Mouse (Mus musculus) embryonic facial prominence, embryonic 15.5 days (tissue): ENCODE data around the gene Atp7a. TPM values are rescaled to one million over a fixed set of nuclear protein-coding genes. Genes with fewer than 3 reads are reported as not detected.

Experiments
- ATAC-seq: fragments of 200-750 bp; cut with Nextera tagmentation; 2 replicates; pipeline ENCODE4 v1.8.0; 2017; ENCODE audit warnings: low read depth, moderate TSS enrichment; ENCODE audit not compliant: insufficient number of reproducible peaks, low FRiP score, low TSS enrichment
- H3K27ac ChIP-seq: fragments of 300-500 bp; sonication (generic); replicated peaks from 2 replicates; pipeline ENCODE4 v1.5.1; 2015; ENCODE audit warnings: mild to moderate bottlenecking, inconsistent platforms
- H3K27me3 ChIP-seq: fragments of 300-500 bp; sonication (generic); 2 replicates; pipeline ENCODE4 v1.6.1; 2015; ENCODE audit warnings: inconsistent platforms
- H3K36me3 ChIP-seq: fragments of 300-500 bp; sonication (generic); 2 replicates; pipeline ENCODE4 v1.6.1; 2015; ENCODE audit warnings: mild to moderate bottlenecking, inconsistent platforms
- H3K4me1 ChIP-seq: fragments of 300-500 bp; sonication (generic); 2 replicates; pipeline ENCODE4 v1.6.1; 2015; ENCODE audit warnings: inconsistent platforms
- H3K4me2 ChIP-seq: fragments of 300-500 bp; sonication (generic); replicated peaks from 2 replicates; pipeline ENCODE4 v1.6.1; 2015; ENCODE audit warnings: mild to moderate bottlenecking, inconsistent platforms
- H3K4me3 ChIP-seq: fragments of 300-500 bp; sonication (generic); replicated peaks from 2 replicates; pipeline ENCODE4 v1.5.1; 2015; ENCODE audit warnings: mild to moderate bottlenecking, inconsistent platforms
- H3K9ac ChIP-seq: fragments of 300-500 bp; sonication (generic); 2 replicates; pipeline ENCODE4 v1.6.1; 2015; ENCODE audit warnings: inconsistent platforms
- H3K9me3 ChIP-seq: fragments of 300-500 bp; sonication (generic); replicated peaks from 2 replicates; pipeline ENCODE4 v1.6.1; 2016; ENCODE audit warnings: inconsistent platforms
- WGBS: fragments of 180-500 bp; shearing (Covaris S2); methylation state at CpG from one replicate; pipeline ENCODE4 v1.1.7; 2015; 5-methylcytosine and 5-hydroxymethylcytosine counted together
- polyA plus RNA-seq: library from polyadenylated mRNA; unstranded; fragments of >200 nt; fragmentation: Nextera tagmentation; extraction: Ambion mirVana; gene quantifications from 2 replicates; pipeline ENCODE4 v1.2.1, GENCODE M21; 2015

Atp7a gene
- polyA plus RNA-seq, 1 experiment from 2014 or later, result 21.2 TPM

DNA sequence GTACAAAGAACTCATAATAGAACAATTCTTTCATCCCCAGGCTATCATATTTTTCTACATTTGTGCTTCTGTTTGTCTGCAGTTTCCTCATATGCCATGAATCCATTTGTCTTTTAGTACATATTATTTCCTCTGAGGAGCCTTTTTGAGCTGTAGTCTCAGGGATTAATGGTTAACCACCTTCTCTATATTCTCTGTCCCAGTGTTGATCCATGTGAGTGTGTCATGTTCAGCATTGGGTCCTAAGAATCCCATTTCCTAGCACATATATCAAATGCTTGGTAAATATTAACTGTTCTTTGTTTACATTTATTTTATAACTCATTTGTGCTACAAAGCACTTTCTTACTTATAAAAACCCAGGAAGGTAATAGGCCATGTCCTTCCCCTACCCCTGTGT, 55.4 kb downstream of the Atp7a start:
- Histone ChIP-seq H3K4me3 (no peak overlapping the region), H3K27me3 (no peaks in the 10 kb centered on the region), H3K36me3 (peaks cover 4% of the 10 kb centered on the region; the same call in 1 of the 2 replicates), H3K27ac (no peak overlapping the region), H3K9me3 (no peaks in the 10 kb centered on the region), H3K9ac (no peak overlapping the region), H3K4me1 (no peaks in the 10 kb centered on the region), H3K4me2 (no peak overlapping the region)
- ATAC-seq, result no peak

DNA sequence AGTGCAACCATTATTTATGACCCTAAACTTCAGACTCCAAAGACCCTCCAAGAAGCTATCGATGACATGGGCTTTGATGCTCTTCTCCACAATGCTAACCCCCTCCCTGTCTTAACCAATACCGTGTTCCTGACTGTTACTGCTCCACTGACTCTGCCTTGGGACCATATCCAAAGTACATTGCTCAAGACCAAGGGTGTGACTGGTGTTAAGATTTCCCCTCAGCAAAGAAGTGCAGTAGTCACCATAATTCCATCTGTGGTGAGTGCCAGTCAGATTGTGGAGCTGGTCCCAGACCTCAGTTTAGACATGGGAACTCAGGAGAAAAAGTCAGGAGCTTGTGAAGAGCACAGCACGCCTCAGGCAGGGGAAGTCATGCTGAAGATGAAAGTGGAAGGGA, 58.1 kb downstream of the Atp7a start:
- Histone ChIP-seq H3K27ac (no peak overlapping the region), H3K27me3 (no peaks in the 10 kb centered on the region), H3K9ac (no peak overlapping the region), H3K4me2 (no peak overlapping the region), H3K9me3 (no peaks in the 10 kb centered on the region), H3K36me3 (peaks cover 4% of the 10 kb centered on the region; the same call in 1 of the 2 replicates), H3K4me3 (no peak overlapping the region), H3K4me1 (no peaks in the 10 kb centered on the region)
- ATAC-seq, result no peak
- WGBS, result 93% methylated on average over 3 of the region's 3 CpGs

DNA sequence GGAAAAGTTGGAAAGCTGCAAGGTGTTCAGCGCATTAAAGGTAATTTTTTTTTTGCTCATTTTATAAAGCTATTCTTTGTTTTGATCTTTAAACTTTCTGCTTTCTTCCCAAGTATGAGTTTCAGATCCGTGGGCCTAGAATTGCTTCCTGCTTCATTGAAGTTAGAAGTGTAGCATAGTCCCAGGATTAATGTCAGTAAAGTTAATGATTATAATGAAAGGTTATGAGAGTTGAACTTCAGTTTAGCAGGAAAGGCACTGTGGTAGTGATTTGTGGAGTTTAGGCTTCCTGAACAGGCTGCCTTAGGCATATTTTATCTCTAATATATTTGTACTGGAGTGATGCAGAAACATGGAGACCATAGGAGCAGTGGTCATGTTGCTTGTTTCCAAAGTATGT, 58.5 kb downstream of the Atp7a start:
- Histone ChIP-seq H3K4me3 (no peak overlapping the region), H3K9me3 (no peaks in the 10 kb centered on the region), H3K27me3 (no peaks in the 10 kb centered on the region), H3K36me3 (peaks cover 4% of the 10 kb centered on the region; the same call in 1 of the 2 replicates), H3K4me2 (no peak overlapping the region), H3K4me1 (no peaks in the 10 kb centered on the region), H3K27ac (no peak overlapping the region), H3K9ac (no peak overlapping the region)
- WGBS, result 89% methylated on average over 2 of the region's 2 CpGs
- no peak for ATAC-seq

DNA sequence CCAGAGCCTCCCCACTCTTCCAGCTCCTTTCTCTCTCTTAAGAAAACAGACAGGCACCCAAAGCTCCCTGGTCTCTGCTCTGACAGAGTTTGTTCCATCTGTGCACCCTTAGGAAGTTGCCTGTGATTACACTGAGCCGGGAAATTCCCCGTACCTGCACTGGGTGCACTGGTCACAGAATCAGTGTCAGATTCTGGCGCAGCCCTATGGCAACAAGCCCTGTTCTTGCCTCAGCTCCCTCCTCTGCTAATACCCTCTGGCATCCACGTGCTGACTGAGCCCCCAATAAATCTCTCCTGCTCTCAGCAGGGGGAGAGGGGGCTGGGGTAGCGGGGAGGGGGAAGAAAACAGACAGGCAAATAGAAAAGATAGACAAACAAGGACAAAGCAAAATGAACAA, 65.9 kb downstream of the Atp7a start:
- no peaks in the 10 kb centered on the region for H3K27me3 ChIP-seq
- 37% methylated on average over 4 of the region's 5 CpGs for WGBS
- H3K9me3 ChIP-seq, result no peaks in the 10 kb centered on the region
- no peak for ATAC-seq
- H3K4me1 ChIP-seq, result no peaks in the 10 kb centered on the region
- H3K36me3 ChIP-seq, result no peaks in the 10 kb centered on the region
- H3K27ac ChIP-seq, result no peak overlapping the region
- no peak overlapping the region for H3K9ac ChIP-seq
- no peak overlapping the region for H3K4me2 ChIP-seq
- H3K4me3 ChIP-seq, result no peak overlapping the region

DNA sequence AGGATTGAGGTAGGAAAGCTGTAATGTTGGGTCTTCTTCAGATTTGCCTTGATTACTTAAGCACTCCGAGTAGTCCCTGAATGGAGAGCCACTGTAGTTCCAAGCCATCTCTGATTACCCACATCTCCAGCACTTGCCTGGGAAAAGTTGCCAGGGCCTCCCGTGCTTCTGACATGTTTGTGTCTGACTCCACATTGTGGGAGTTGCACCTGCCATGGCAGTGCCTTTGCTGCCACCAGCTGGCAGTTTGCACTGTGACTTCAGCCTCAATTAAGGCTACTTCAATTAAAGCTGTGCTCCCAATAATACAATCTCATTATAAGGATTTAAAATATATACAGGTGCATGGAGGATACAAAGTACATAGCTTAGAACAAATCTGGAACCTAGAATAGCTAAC, 78.4 kb downstream of the Atp7a start:
- Histone ChIP-seq H3K4me3 (no peak overlapping the region), H3K27ac (no peak overlapping the region), H3K27me3 (no peaks in the 10 kb centered on the region), H3K4me1 (no peaks in the 10 kb centered on the region), H3K9me3 (no peaks in the 10 kb centered on the region), H3K36me3 (peaks cover 3% of the 10 kb centered on the region; the same call in 1 of the 2 replicates), H3K4me2 (no peak overlapping the region), H3K9ac (no peak overlapping the region)
- WGBS, result 49% methylated on average over 2 of the region's 2 CpGs
- no peak for ATAC-seq

DNA sequence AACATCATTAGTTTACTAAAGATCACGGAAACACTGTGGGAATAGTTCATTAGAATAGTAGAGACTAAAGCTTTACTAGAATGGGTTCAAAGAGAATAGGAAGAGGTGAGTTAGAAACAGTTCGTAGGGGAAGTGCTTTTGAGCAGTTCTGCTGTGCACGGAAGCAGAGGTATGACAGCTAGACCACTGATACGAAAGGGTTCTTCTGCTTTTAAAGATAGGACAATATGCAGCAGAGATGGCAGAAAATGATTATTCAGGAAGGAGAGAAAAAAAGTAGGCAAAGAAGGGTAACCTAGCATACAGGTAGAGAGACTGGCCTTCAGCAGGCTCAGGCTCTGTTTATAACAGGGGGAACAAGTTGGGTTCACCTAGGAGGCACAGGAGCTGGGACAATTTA, 86.8 kb downstream of the Atp7a start:
- Histone ChIP-seq H3K9me3 (no peaks in the 10 kb centered on the region), H3K4me3 (no peak overlapping the region), H3K27me3 (no peaks in the 10 kb centered on the region), H3K4me2 (no peak overlapping the region), H3K36me3 (peaks cover 3% of the 10 kb centered on the region; the same call in 1 of the 2 replicates), H3K27ac (no peak overlapping the region), H3K9ac (no peak overlapping the region), H3K4me1 (no peaks in the 10 kb centered on the region)
- 93% methylated on average over 4 of the region's 4 CpGs for WGBS
- ATAC-seq, result no peak

DNA sequence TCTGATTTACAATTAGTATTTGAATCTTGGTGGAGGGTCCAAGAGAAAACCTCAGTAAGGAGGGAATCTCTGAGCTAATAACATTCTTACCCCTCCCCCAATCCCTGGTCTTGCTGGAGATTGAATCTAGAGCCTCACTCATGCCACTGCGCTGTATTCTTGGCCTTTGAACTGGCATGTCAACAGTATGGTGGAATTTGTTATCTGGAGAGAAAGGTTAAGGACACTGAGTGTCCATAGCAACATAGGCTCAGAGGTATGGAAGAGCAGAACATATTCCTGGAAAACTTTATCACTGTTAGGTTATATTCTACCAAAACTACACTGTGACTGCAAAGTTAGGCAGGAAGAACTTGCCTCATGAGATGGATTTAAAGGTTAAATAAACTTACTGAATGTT, 87.6 kb downstream of the Atp7a start:
- Histone ChIP-seq H3K4me3 (no peak overlapping the region), H3K4me2 (no peak overlapping the region), H3K27me3 (no peaks in the 10 kb centered on the region), H3K27ac (no peak overlapping the region), H3K9me3 (no peaks in the 10 kb centered on the region), H3K4me1 (no peaks in the 10 kb centered on the region), H3K9ac (no peak overlapping the region), H3K36me3 (peaks cover 3% of the 10 kb centered on the region; the same call in 1 of the 2 replicates)
- 86% methylated on average over 1 of the region's 1 CpGs for WGBS
- no peak for ATAC-seq

DNA sequence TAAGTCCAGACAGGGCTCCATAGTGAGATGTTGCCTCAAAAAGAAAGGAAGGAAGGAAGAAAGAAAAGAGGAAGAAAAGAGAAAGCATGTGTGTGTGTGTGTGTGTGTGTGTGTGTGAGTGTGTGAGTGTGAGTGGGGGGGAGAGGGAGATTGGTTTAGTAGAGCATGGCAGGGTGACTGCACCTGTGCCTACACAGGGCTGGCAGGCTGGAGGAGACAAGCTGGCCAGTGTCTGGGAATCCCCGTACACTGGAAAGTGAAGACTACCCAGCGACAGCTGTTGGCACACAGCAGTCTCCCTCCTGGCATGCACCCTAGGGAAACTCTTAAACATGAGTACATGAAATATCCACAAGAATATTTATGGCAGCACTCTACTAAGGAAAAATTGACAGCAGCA, 95.7 kb downstream of the Atp7a start:
- no peaks in the 10 kb centered on the region for H3K36me3 ChIP-seq
- no peaks in the 10 kb centered on the region for H3K9me3 ChIP-seq
- H3K27me3 ChIP-seq, result no peaks in the 10 kb centered on the region
- no peak overlapping the region for H3K27ac ChIP-seq
- 87% methylated on average over 2 of the region's 2 CpGs for WGBS
- no peaks in the 10 kb centered on the region for H3K4me1 ChIP-seq
- no peak for ATAC-seq
- H3K4me2 ChIP-seq, result no peak overlapping the region
- no peak overlapping the region for H3K9ac ChIP-seq
- H3K4me3 ChIP-seq, result no peak overlapping the region

DNA sequence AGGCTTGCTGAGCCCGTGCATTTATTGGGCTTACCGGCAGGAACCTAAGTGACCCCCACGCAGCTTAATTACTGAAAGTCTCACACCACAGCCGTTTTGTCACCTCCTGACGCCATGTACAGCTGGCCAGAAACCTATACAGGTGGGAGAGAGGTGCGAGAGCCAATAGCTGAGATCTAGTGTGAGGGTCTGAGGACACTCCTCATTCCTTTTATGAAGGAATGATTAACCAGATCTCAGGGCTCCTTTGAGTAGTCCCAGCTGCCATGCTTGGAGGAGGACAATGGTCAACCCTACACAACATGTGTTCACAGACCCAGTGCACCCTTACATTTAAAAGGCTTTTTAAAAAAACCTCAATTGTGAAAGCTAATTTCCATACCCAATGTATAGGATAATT, 101.2 kb downstream of the Atp7a start:
- WGBS, result 84% methylated on average over 6 of the region's 6 CpGs
- H3K36me3 ChIP-seq, result no peaks in the 10 kb centered on the region
- no peaks in the 10 kb centered on the region for H3K4me1 ChIP-seq
- H3K9ac ChIP-seq, result no peak overlapping the region
- no peak overlapping the region for H3K27ac ChIP-seq
- no peak for ATAC-seq
- no peak overlapping the region for H3K4me3 ChIP-seq
- H3K27me3 ChIP-seq, result no peaks in the 10 kb centered on the region
- no peaks in the 10 kb centered on the region for H3K9me3 ChIP-seq
- no peak overlapping the region for H3K4me2 ChIP-seq

DNA sequence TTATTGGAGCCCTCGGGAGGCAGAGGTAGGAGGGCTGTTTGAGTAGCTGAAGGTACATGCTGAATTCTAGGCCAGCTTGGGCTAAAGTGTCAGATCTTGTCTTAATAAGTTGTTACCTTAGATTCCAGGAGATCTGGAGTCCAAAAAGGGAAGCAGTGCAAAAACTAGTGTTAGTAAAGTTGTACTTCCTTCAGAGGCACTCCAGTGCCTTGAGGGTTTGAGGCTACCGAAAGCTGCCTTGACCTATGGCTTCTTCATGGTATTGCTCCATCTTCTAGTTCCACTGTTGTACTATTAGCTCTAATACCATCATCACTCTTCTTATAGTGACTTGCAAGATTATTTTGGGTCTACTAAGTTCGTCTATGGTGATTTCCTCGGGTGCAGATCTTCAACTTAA, 102.8 kb downstream of the Atp7a start:
- no peaks in the 10 kb centered on the region for H3K36me3 ChIP-seq
- no peak overlapping the region for H3K4me3 ChIP-seq
- no peak overlapping the region for H3K4me2 ChIP-seq
- no peak overlapping the region for H3K9ac ChIP-seq
- ATAC-seq, result no peak
- WGBS, result 88% methylated on average over 4 of the region's 4 CpGs
- no peak overlapping the region for H3K27ac ChIP-seq
- H3K27me3 ChIP-seq, result no peaks in the 10 kb centered on the region
- no peaks in the 10 kb centered on the region for H3K9me3 ChIP-seq
- no peaks in the 10 kb centered on the region for H3K4me1 ChIP-seq

DNA sequence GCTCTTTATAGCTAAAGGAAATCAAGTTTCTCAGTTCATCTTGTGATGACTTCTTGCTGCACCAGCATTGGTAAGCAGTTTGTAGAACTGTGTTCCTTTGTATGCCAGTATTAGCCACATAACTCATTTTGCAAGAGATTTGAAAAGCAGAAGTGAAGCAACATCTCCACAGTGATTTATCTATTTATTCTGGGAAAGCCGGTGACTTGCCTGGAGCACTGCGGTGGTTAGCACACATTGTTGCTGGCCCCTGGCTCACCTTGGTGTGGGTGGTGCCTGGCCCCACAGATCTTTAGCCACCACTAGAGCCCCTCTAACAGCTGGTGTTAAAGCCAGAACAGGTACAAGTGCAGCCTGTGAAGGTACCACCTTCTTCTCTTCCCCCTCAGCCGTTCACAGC, 107.8 kb downstream of the Atp7a start:
- H3K4me1 ChIP-seq, result no peaks in the 10 kb centered on the region
- H3K27me3 ChIP-seq, result no peaks in the 10 kb centered on the region
- no peak overlapping the region for H3K4me2 ChIP-seq
- no peaks in the 10 kb centered on the region for H3K9me3 ChIP-seq
- H3K9ac ChIP-seq, result no peak overlapping the region
- WGBS, result 83% methylated on average over 3 of the region's 3 CpGs
- H3K4me3 ChIP-seq, result no peak overlapping the region
- H3K27ac ChIP-seq, result no peak overlapping the region
- ATAC-seq, result no peak
- no peaks in the 10 kb centered on the region for H3K36me3 ChIP-seq

DNA sequence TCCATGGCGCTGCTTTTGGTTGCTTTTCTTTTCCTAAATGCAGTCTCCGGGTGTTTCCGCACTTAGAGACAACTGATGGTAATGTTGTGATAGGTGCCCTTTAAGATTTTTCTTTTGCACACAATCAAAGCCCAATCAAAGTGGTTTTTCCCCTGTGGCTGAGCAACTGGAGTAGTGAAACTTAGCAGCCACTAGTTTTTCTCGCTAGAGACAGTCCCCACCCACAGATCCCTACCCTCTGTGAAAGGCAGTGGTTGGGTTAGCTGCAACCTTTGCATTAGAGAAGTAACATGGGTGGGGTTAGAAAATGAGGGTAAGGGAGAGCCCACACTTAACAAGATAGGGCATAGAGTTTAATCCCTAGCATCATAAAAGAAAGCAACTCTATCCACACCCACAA, 108.4 kb downstream of the Atp7a start:
- H3K4me2 ChIP-seq, result no peak overlapping the region
- no peaks in the 10 kb centered on the region for H3K4me1 ChIP-seq
- H3K9me3 ChIP-seq, result no peaks in the 10 kb centered on the region
- WGBS, result 75% methylated on average over 4 of the region's 4 CpGs
- H3K27ac ChIP-seq, result no peak overlapping the region
- no peaks in the 10 kb centered on the region for H3K36me3 ChIP-seq
- ATAC-seq, result no peak
- no peak overlapping the region for H3K9ac ChIP-seq
- H3K4me3 ChIP-seq, result no peak overlapping the region
- no peaks in the 10 kb centered on the region for H3K27me3 ChIP-seq
